Mouse (Mus musculus): ENCODE results near the gene Plcb1. TPM values are rescaled to one million over a fixed set of nuclear protein-coding genes. Genes with fewer than 3 reads are reported as not detected.

Plcb1 gene
- polyA plus RNA-seq, 1 experiment from 2014 or later = 4.4 TPM

- Histone ChIP-seq H3K27me3 (replicated peaks) (no peaks in the 10 kb centered on the region), H3K4me3 (no peak overlapping the region), H3K9me3 (replicated peaks) (no peaks in the 10 kb centered on the region), H3K27ac (no peak overlapping the region), H3K36me3 (no peaks in the 10 kb centered on the region), H3K9ac (no peak overlapping the region), H3K4me1 (no peaks in the 10 kb centered on the region), H3K4me2 (no peak overlapping the region)
- 65% methylated on average over 2 of the region's 2 CpGs for WGBS (ENCODE audit: insufficient replicate concordance)
- no peak for ATAC-seq
Observed at GRCm38 (mm10) chr2:134891207-134891606, 105.3 kb downstream of the Plcb1 start.

GRCm38 (mm10) chr2:134894776-134895175, 108.9 kb downstream of the Plcb1 start:
- 81% methylated on average over 4 of the region's 4 CpGs for WGBS (ENCODE audit: insufficient replicate concordance)

DNA sequence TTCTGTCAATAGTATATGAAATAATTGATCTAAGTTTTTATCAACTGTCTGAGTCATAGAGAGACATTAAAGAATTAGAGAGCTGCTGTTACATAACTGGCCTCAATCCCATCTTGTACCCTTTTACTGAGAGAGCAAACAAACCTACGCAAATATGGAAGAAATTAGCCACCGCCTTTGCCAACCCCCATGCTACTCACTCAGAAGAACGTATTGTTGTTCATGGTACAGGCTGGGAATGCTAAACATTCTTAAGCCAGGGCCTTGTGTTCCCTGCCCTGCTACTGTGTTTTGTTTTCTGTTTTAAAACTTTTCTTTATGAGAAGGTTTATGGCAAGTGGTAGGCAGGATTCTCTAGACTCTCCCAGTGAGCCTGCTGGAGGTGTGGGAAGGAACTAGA, 110.3 kb downstream of the Plcb1 start:
- H3K36me3 ChIP-seq = no peaks in the 10 kb centered on the region
- H3K9ac ChIP-seq = no peak overlapping the region
- no peak overlapping the region for H3K4me2 ChIP-seq
- no peaks in the 10 kb centered on the region for H3K27me3 ChIP-seq (replicated peaks)
- 66% methylated on average over 3 of the region's 3 CpGs for WGBS (ENCODE audit: insufficient replicate concordance)
- H3K9me3 ChIP-seq (replicated peaks) = no peaks in the 10 kb centered on the region
- H3K27ac ChIP-seq = no peak overlapping the region
- H3K4me3 ChIP-seq = no peak overlapping the region
- no peaks in the 10 kb centered on the region for H3K4me1 ChIP-seq
- ATAC-seq = no peak

More at GRCm38 (mm10) chr2:134894776-134895175, 108.9 kb downstream of the Plcb1 start:
- no peaks in the 10 kb centered on the region for H3K36me3 ChIP-seq
- H3K9me3 ChIP-seq (replicated peaks) = no peaks in the 10 kb centered on the region
- no peak overlapping the region for H3K4me2 ChIP-seq
- no peak overlapping the region for H3K9ac ChIP-seq
- no peaks in the 10 kb centered on the region for H3K27me3 ChIP-seq (replicated peaks)
- H3K4me1 ChIP-seq = no peaks in the 10 kb centered on the region
- ATAC-seq = no peak
- H3K27ac ChIP-seq = no peak overlapping the region
- H3K4me3 ChIP-seq = no peak overlapping the region

GRCm38 (mm10) chr2:134897083-134897482, 111.2 kb downstream of the Plcb1 start:
- Histone ChIP-seq H3K4me2 (no peak overlapping the region), H3K36me3 (no peaks in the 10 kb centered on the region), H3K27me3 (replicated peaks) (no peaks in the 10 kb centered on the region), H3K9me3 (replicated peaks) (no peaks in the 10 kb centered on the region), H3K27ac (no peak overlapping the region), H3K4me1 (no peaks in the 10 kb centered on the region), H3K9ac (no peak overlapping the region), H3K4me3 (no peak overlapping the region)
- WGBS (ENCODE audit: insufficient replicate concordance) = 77% methylated on average over 5 of the region's 5 CpGs
- no peak for ATAC-seq

DNA sequence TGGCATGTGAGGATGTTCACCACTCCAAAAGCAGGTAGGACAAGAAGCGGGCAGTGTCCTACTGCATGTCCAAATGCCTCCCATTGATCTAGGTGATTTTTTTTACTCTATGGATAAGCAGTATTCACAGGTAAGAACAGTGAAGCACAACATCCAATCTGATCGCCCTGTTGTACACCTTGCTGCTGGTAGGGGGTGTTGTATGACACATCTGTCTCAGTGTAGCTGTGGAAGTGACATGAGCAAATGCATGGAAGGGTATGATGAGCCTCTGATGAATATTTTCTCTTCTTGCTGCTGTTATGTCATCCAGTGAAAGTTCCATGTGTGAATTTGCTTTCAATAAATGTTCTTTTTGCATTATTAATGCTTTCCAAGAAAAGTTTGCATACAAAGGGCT, 115.7 kb downstream of the Plcb1 start:
- Histone ChIP-seq H3K4me1 (no peaks in the 10 kb centered on the region), H3K27me3 (replicated peaks) (no peaks in the 10 kb centered on the region), H3K4me3 (no peak overlapping the region), H3K27ac (no peak overlapping the region), H3K9me3 (replicated peaks) (no peaks in the 10 kb centered on the region), H3K4me2 (no peak overlapping the region), H3K36me3 (no peaks in the 10 kb centered on the region), H3K9ac (no peak overlapping the region)
- no peak for ATAC-seq
- 66% methylated on average over 2 of the region's 2 CpGs for WGBS (ENCODE audit: insufficient replicate concordance)

DNA sequence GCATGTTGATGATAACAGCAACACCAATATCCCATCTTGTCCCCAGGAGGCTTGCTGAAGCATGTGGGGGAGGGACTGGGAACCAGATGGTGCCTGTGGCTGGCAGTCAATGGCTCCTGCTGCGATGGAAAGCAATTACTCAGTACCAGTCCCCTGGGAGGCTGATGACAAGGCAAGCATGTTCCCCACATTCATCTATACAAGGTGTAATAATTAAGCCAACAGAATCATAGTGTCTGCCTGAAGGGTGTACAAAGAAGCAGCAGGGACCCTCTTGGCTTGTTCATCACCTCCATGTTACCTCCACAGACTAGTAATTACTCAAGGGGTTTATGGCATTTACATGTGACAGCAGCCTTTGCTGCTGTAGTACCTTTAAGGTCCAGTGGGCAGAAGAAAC, 125.0 kb downstream of the Plcb1 start:
- 75% methylated on average over 1 of the region's 1 CpGs for WGBS (ENCODE audit: insufficient replicate concordance)
- no peaks in the 10 kb centered on the region for H3K9me3 ChIP-seq (replicated peaks)
- H3K36me3 ChIP-seq = no peaks in the 10 kb centered on the region
- no peak overlapping the region for H3K4me2 ChIP-seq
- H3K27ac ChIP-seq = no peak overlapping the region
- H3K9ac ChIP-seq = no peak overlapping the region
- no peaks in the 10 kb centered on the region for H3K27me3 ChIP-seq (replicated peaks)
- ATAC-seq = no peak
- H3K4me1 ChIP-seq = no peaks in the 10 kb centered on the region
- no peak overlapping the region for H3K4me3 ChIP-seq

DNA sequence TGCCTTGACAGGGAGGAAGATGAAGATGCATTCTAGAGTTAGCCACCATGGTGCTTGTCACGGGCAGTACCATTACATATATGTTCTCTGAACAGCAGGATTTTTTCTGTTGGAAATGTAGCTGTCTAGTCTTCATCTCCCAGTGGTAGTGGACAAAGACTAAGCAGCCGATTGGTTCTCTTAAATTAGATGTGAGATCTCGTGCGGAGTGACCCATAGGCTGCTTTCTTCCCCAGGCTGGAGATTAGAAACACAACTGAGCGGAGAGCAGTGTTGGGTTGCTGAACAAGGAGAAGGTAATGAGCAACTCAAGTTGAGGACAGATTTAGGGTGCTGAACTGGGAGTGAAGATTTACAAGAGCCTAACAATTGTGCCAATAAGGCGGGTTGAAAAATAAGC, 125.5 kb downstream of the Plcb1 start:
- H3K9me3 ChIP-seq (replicated peaks) = no peaks in the 10 kb centered on the region
- H3K27me3 ChIP-seq (replicated peaks) = no peaks in the 10 kb centered on the region
- no peak for ATAC-seq
- H3K4me3 ChIP-seq = no peak overlapping the region
- 69% methylated on average over 6 of the region's 6 CpGs for WGBS (ENCODE audit: insufficient replicate concordance)
- H3K27ac ChIP-seq = no peak overlapping the region
- H3K4me1 ChIP-seq = no peaks in the 10 kb centered on the region
- no peaks in the 10 kb centered on the region for H3K36me3 ChIP-seq
- H3K9ac ChIP-seq = no peak overlapping the region
- no peak overlapping the region for H3K4me2 ChIP-seq

DNA sequence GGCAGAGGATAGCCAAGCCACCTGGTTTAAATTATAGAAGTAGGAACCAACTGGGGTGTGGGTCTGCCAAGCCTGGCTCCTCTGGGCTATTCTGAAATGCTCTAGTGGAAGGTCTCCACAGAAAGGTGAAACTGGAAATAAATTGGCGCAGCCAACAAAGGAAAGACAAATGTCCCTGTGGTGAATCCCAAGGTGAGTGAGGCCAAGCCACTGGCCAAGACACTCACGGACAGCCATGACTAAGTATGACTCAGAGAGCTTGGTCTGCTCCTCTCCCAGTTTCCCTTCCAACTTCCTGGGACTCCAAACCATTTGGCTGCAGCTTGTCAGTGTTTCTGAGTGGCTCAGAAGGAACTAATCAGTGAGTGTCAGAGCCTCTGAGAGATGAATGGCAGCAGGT, 126.7 kb downstream of the Plcb1 start:
- no peaks in the 10 kb centered on the region for H3K36me3 ChIP-seq
- no peak overlapping the region for H3K4me2 ChIP-seq
- H3K4me3 ChIP-seq = no peak overlapping the region
- no peak for ATAC-seq
- H3K9ac ChIP-seq = no peak overlapping the region
- no peaks in the 10 kb centered on the region for H3K9me3 ChIP-seq (replicated peaks)
- 64% methylated on average over 2 of the region's 2 CpGs for WGBS (ENCODE audit: insufficient replicate concordance)
- no peak overlapping the region for H3K27ac ChIP-seq
- no peaks in the 10 kb centered on the region for H3K27me3 ChIP-seq (replicated peaks)
- no peaks in the 10 kb centered on the region for H3K4me1 ChIP-seq

- Histone ChIP-seq H3K9me3 (replicated peaks) (no peaks in the 10 kb centered on the region), H3K4me2 (no peak overlapping the region), H3K4me1 (no peaks in the 10 kb centered on the region), H3K36me3 (no peaks in the 10 kb centered on the region), H3K9ac (no peak overlapping the region), H3K4me3 (no peak overlapping the region), H3K27ac (no peak overlapping the region), H3K27me3 (replicated peaks) (no peaks in the 10 kb centered on the region)
- ATAC-seq = no peak
- WGBS (ENCODE audit: insufficient replicate concordance) = 78% methylated on average over 3 of the region's 3 CpGs
Observed at GRCm38 (mm10) chr2:134913542-134913941, 127.7 kb downstream of the Plcb1 start.

DNA sequence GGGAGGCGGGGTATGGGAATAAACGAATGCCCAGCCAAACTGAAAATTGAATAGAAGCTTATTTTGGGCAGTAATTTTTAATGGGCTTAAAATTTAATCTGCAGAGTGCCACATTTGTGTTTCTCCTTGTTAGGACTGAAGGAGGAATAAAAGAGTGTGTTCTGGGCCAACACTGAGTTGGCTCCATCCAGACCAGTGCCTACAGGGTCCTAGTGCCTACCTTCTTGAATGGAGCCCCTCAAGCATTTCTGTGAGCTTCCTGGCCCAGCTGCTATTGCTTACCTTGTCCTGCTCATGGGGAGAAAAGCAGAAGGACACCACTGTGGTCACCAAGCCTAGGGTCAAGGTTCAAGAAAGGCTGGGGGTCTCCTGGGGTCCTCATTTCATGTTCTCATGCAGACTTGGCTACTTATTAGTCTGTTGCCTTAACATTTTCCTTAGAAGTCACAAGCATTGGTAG, 128.3 kb downstream of the Plcb1 start:
- no peaks in the 10 kb centered on the region for H3K27me3 ChIP-seq (replicated peaks)
- no peaks in the 10 kb centered on the region for H3K9me3 ChIP-seq (replicated peaks)
- H3K4me2 ChIP-seq = no peak overlapping the region
- no peak for ATAC-seq
- H3K36me3 ChIP-seq = no peaks in the 10 kb centered on the region
- 59% methylated on average over 2 of the region's 2 CpGs for WGBS (ENCODE audit: insufficient replicate concordance)
- no peak overlapping the region for H3K4me3 ChIP-seq
- H3K4me1 ChIP-seq = no peaks in the 10 kb centered on the region
- H3K9ac ChIP-seq = no peak overlapping the region
- H3K27ac ChIP-seq = no peak overlapping the region

GRCm38 (mm10) chr2:134915035-134915434, 129.2 kb downstream of the Plcb1 start:
- WGBS (ENCODE audit: insufficient replicate concordance) = 59% methylated on average over 3 of the region's 3 CpGs
- Histone ChIP-seq H3K4me1 (no peaks in the 10 kb centered on the region), H3K9me3 (replicated peaks) (no peaks in the 10 kb centered on the region), H3K9ac (no peak overlapping the region), H3K27me3 (replicated peaks) (no peaks in the 10 kb centered on the region), H3K36me3 (no peaks in the 10 kb centered on the region), H3K4me3 (no peak overlapping the region), H3K4me2 (no peak overlapping the region), H3K27ac (no peak overlapping the region)
- no peak for ATAC-seq

DNA sequence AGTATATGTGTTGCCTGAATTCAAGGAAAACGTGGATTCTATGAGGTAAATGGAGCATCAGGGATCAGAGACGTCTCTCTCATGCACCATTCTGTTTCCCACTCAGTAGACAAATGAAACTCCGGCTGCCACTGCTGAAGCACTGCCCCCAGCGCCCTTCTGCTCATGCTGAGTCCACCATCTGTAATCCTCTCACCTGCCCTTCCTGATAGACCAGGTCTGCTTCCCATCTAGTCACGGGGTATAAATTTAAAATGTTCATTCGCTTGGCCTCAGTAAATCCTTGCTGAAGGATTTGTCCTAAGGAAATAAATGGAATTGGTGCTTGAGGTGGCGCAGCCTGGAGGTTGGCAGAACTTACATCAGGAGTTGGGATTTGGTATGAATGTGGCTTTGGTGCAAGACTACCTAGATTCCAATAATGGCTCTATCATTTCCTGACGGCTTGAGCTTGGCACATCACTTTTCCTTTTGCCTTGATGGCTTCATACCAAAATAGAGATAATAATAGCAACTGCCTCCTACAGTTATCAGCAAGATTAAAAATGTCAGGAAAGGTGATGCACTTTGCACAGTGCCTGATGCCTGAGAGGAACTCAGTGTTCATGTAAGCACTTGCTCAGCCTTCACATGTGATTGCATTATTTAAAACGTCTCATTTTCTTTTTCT, 134.9 kb downstream of the Plcb1 start:
- H3K4me3 ChIP-seq = no peak overlapping the region

More for the DNA sequence above, 134.9 kb downstream of the Plcb1 start:
- no peaks in the 10 kb centered on the region for H3K27me3 ChIP-seq (replicated peaks)
- H3K4me2 ChIP-seq = no peak overlapping the region
- no peaks in the 10 kb centered on the region for H3K4me1 ChIP-seq
- no peak for ATAC-seq
- WGBS (ENCODE audit: insufficient replicate concordance) = 66% methylated on average over 9 of the region's 9 CpGs
- H3K9ac ChIP-seq = no peak overlapping the region
- H3K36me3 ChIP-seq = no peaks in the 10 kb centered on the region
- H3K27ac ChIP-seq = no peak overlapping the region
- no peaks in the 10 kb centered on the region for H3K9me3 ChIP-seq (replicated peaks)
